Mouse (Mus musculus) brain, embryonic 14.5 days (tissue): ENCODE results near the gene Tspan5.

Experiments
- CTCF ChIP-seq: fragments of 200-500 bp; IDR thresholded peaks from 2 replicates; pipeline ENCODE4 v1.5.1; 2012; ENCODE audit warnings: inconsistent platforms, mild to moderate bottlenecking, moderate library complexity, borderline replicate concordance; ENCODE audit not compliant: insufficient read depth, insufficient read length; ENCODE audit errors: extremely low read depth
- POLR2A ChIP-seq: fragments of 200-500 bp; IDR thresholded peaks from 2 replicates; pipeline ENCODE4 v1.6.1; 2012; ENCODE audit warnings: mild to moderate bottlenecking, inconsistent platforms, borderline replicate concordance; ENCODE audit not compliant: poor library complexity, insufficient read depth, insufficient read length, severe bottlenecking; ENCODE audit errors: extremely low read depth

GRCm38 (mm10) chr3:138722152-138722551 lies 19.8 kb upstream of the Tspan5 start:
- no peak for TF ChIP-seq POLR2A
- no peak for TF ChIP-seq CTCF
